ENCODE assay signal across 15 mouse cellular contexts in the genomic region with DNA sequence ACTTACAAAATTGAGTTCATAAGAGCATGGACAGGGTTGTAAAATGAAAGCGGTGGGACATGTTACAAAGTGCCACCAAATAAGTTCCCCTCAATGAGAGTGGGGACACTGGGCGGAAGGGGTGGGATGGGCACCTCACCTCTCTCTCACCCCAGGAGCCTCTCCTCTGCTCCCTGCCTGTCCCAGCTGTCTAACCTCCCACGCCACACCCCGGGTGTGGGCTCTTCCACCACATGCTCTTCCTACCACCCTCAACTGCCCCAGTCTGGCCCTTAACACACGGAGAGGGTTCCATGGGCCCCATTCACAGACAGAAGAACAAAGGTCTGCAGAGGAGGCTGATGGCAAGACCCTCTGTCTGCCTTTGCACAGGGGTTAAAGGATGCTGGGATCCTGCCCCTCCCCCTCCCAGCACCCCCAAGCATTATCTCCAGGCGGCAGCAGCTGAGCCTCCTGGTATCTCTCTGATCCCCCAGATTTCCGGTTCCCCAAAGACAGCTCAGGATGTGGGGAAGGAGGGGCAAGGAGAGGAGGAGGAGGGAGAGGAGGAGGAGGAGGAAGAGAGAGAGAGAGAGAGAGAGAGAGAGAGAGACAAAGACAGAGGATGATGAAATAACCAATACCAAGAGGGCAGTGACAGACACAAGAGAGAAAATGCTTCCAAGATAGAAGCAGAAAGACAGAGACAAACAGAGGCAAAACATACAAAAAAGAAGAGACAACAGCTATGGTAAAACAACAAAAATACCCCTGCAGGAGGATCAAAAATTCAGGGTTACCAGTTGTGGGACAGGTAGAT. TPM values are rescaled to one million over a fixed set of nuclear protein-coding genes. Genes with fewer than 3 reads are reported as not detected.
A peak's percentile ranks its signal among the peaks of the same experiment; 100 is the strongest.
DNase-seq lines count a peak whose midpoint lies in the region; ATAC-seq and TF ChIP-seq lines count a peak whose summit lies in the region.
"Had no signal": no experiment of that assay in that cellular context is flagged by ENCODE, and none has a peak within 500 bp of the region (broad histone marks: within the 10 kb centered on the region; RNA-seq: fewer than 3 reads in every experiment).

No protein-coding gene starts in this region.

- H3K27me3 ChIP-seq in G1E (ENCODE audit: insufficient read depth, low read length): no peaks in the 10 kb centered on the region
- no peaks in the 10 kb centered on the region for H3K27me3 ChIP-seq in megakaryocyte, embryonic 14.5 days (replicated peaks)
- H3K27me3 ChIP-seq: heart, embryonic 15.5 days; limb, embryonic 15.5 days; midbrain, embryonic 12.5 days; neural tube, embryonic 15.5 days had no signal

- ATAC-seq in G1E (ENCODE audit: extremely low read depth, insufficient number of reproducible peaks, low FRiP score, poor library complexity, severe bottlenecking): peak; percentile 81
- ATAC-seq in granulocyte monocyte progenitor cell, adult 5-6 weeks (replicated peaks; ENCODE audit: poor library complexity, severe bottlenecking): peak; percentile 66

- H3K4me3 ChIP-seq in G1E (ENCODE audit: low read depth, low read length): peak overlapping the region; percentile 64; the same call in 1 of the 2 replicates
- H3K4me3 ChIP-seq in megakaryocyte, embryonic 14.5 days (replicated peaks): peak overlapping the region; percentile 86
- H3K4me3 ChIP-seq: heart, embryonic 15.5 days; limb, embryonic 15.5 days; midbrain, embryonic 12.5 days; neural tube, embryonic 15.5 days had no signal

- peaks cover 68% of the 10 kb centered on the region for H3K4me1 ChIP-seq in G1E (ENCODE audit: insufficient read depth, low read depth, low read length)
- peaks cover 89% of the 10 kb centered on the region for H3K4me1 ChIP-seq in megakaryocyte, embryonic 14.5 days
- H3K4me1 ChIP-seq: limb, embryonic 15.5 days; midbrain, embryonic 12.5 days had no signal

- peak; percentile 91 for DNase-seq in 416B (ENCODE audit: low read depth)
- DNase-seq in G1E (ENCODE audit: low spot score): peak; percentile 73
- no peak for DNase-seq in kidney, adult 9 months
- DNase-seq in urinary bladder, adult 18-20 months (ENCODE audit: low spot score in 2 of 2): no peak
- DNase-seq in left cerebral cortex, postnatal 14 days (ENCODE audit: low spot score in 2 of 2): no peak
- DNase-seq in gastrocnemius, postnatal 4 days (ENCODE audit: low spot score in 2 of 2): no peak
- DNase-seq: cerebellum, adult 11-12 months; kidney, adult 11 months; layer of hippocampus, adult 9-11 months had no signal

- intact Hi-C loops in left cerebral cortex, postnatal 14 days (cut with DNase I): no loop called here

- no peaks in the 10 kb centered on the region for H3K9me3 ChIP-seq in G1E (replicated peaks)
- H3K9me3 ChIP-seq in megakaryocyte, embryonic 14.5 days: no peaks in the 10 kb centered on the region
- H3K9me3 ChIP-seq: heart, embryonic 15.5 days; limb, embryonic 15.5 days; midbrain, embryonic 12.5 days; neural tube, embryonic 15.5 days had no signal

- TF ChIP-seq CTCF in G1E (IDR thresholded peaks at IDR 0.05; ENCODE audit: low read depth, low read length): no peak

- H3K36me3 ChIP-seq in G1E (replicated peaks): no peaks in the 10 kb centered on the region
- peaks cover 26% of the 10 kb centered on the region for H3K36me3 ChIP-seq in megakaryocyte, embryonic 14.5 days (replicated peaks; ENCODE audit: low read length)
- H3K36me3 ChIP-seq: heart, embryonic 15.5 days; limb, embryonic 15.5 days; midbrain, embryonic 12.5 days; neural tube, embryonic 15.5 days had no signal

RNA-seq across cellular contexts. Expression of a gene that starts 12.4 kb away (rescaled TPM):
- total RNA-seq in G1E (2014; fragmentation: Nextera tagmentation): 0.38 and 1.7 TPM in 2 replicates
- 14.6 and 15.6 TPM in 2 replicates for total RNA-seq in G1E (2017)
- 10.1 and 12.7 TPM in 2 replicates for polyA plus RNA-seq in G1E (2012)
- total RNA-seq in granulocyte monocyte progenitor cell, adult 5-6 weeks (2014; fragmentation: Nextera tagmentation): 2.4 and 4.8 TPM in 2 replicates
- 0.72 and 2.7 TPM in 2 replicates for total RNA-seq in granulocyte monocyte progenitor cell, adult 5-6 weeks (2017)
- 715 and 927 TPM in 2 replicates for polyA plus RNA-seq in megakaryocyte, embryonic 14.5 days (2012; ENCODE audit: insufficient read depth, low replicate concordance)
- total RNA-seq in left cerebral cortex, postnatal 14 days (2021): under 1 TPM; 0.30 to 0.33 TPM
- 1 to 10 TPM; 1.3 to 1.9 TPM for total RNA-seq in gastrocnemius, postnatal 4 days (2021)

RNA-seq across cellular contexts. Expression of a gene that starts 20.3 kb away (rescaled TPM):
- total RNA-seq in G1E (2014; fragmentation: Nextera tagmentation) (10.5 and 21.4 TPM in 2 replicates), G1E (2017) (19.0 and 19.8 TPM in 2 replicates)
- polyA plus RNA-seq in G1E (2012): 55.2 and 55.4 TPM in 2 replicates
- total RNA-seq in granulocyte monocyte progenitor cell, adult 5-6 weeks (2014; fragmentation: Nextera tagmentation): 9.2 and 24.8 TPM in 2 replicates
- 11.5 and 14.7 TPM in 2 replicates for total RNA-seq in granulocyte monocyte progenitor cell, adult 5-6 weeks (2017)
- 74.6 and 153 TPM in 2 replicates for polyA plus RNA-seq in megakaryocyte, embryonic 14.5 days (2012; ENCODE audit: insufficient read depth, low replicate concordance)
- total RNA-seq in left cerebral cortex, postnatal 14 days (2021): 10 to 100 TPM; 83.2 to 86.3 TPM
- total RNA-seq in gastrocnemius, postnatal 4 days (2021): 10 to 100 TPM; 31.6 to 33.9 TPM

RNA-seq across cellular contexts. Expression of a gene that starts 39.5 kb away (rescaled TPM):
- total RNA-seq in G1E (2014; fragmentation: Nextera tagmentation) (16.4 and 22.0 TPM in 2 replicates), G1E (2017) (13.2 and 16.8 TPM in 2 replicates)
- 5.0 and 5.9 TPM in 2 replicates for polyA plus RNA-seq in G1E (2012)
- 11.7 and 14.8 TPM in 2 replicates for total RNA-seq in granulocyte monocyte progenitor cell, adult 5-6 weeks (2014; fragmentation: Nextera tagmentation)
- 14.6 and 15.9 TPM in 2 replicates for total RNA-seq in granulocyte monocyte progenitor cell, adult 5-6 weeks (2017)
- 0.79 TPM in 1 of 2 replicates, not detected in the other for polyA plus RNA-seq in megakaryocyte, embryonic 14.5 days (2012; ENCODE audit: insufficient read depth, low replicate concordance)
- total RNA-seq in left cerebral cortex, postnatal 14 days (2021): 1 to 10 TPM; 5.1 to 7.4 TPM
- total RNA-seq in gastrocnemius, postnatal 4 days (2021): 1 to 10 TPM; 3.2 to 4.1 TPM

RNA-seq across cellular contexts. Expression of a gene that starts 57.7 kb away (rescaled TPM):
- total RNA-seq in G1E (2014; fragmentation: Nextera tagmentation) (not detected in 2 replicates), G1E (2017) (not detected in 2 replicates)
- polyA plus RNA-seq in G1E (2012): not detected in 2 replicates
- total RNA-seq in granulocyte monocyte progenitor cell, adult 5-6 weeks (2014; fragmentation: Nextera tagmentation): not detected in 2 replicates
- total RNA-seq in granulocyte monocyte progenitor cell, adult 5-6 weeks (2017): 0.09 TPM in 1 of 2 replicates, not detected in the other
- not detected in 2 replicates for polyA plus RNA-seq in megakaryocyte, embryonic 14.5 days (2012; ENCODE audit: insufficient read depth, low replicate concordance)
- total RNA-seq in left cerebral cortex, postnatal 14 days (2021): not detected
- total RNA-seq in gastrocnemius, postnatal 4 days (2021): under 1 TPM; 0.13 to 0.39 TPM
- polyA plus RNA-seq: heart, embryonic 15.5 days; midbrain, embryonic 12.5 days had no signal

Comparison
In these comparisons a context has a peak if more than half of its experiments do, and no peak if none do; other contexts are left out.
1. DNase-seq: peak in 416B (single experiment) and G1E (single experiment); none in kidney, adult 9 months (single experiment), urinary bladder, adult 18-20 months (0 of 2), left cerebral cortex, postnatal 14 days (0 of 2) and gastrocnemius, postnatal 4 days (0 of 2).